Mouse (Mus musculus) left cerebral cortex, postnatal 10 days (tissue): ENCODE measurements at regions not wholly inside any gene's neighbourhood (a gene's known extent, or its start where the extent isn't known, plus 50 kb on each side); places are given as distances from the start of the nearest gene placed in this dataset.

Experiments
- DNase-seq, 2 experiments: peaks; one replicate each; pipeline ENCODE4 v3.0.0; 2021 to 2022; ENCODE audit warnings: low spot score in 2 of 2, mixed read lengths in 1 of 2; ENCODE audit errors: extremely low spot score in 1 of 2
- intact Hi-C: fragments of 180-260 bp; cut with DNase I; formaldehyde crosslinking; loops from one replicate; pipeline ENCODE4 v1.15.1; 2025

DNA sequence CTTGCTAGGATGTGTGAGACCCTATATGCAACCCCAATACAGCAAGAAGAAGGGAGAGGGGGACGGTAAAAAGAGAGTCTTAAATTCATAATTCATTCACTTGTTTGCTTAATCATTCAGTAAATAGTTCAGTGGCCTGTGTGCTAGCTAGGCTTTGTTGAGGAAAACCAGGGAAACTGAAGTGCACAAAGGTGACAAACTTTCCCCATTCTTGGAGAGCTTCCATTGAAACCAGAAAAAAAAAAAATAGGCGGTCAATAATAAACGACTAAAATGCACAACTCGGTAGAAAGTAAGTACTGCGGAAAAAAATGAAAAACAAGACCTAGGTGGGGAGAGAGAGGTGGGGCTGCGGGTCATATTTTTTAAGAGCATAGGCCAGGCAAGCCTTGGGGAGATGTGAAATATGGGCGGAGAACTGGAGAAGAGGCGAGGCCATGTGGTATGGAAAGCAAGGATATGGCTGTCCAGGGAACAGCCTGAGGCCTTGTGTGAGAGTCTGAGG, 72.3 kb upstream of the Hes1 start:
- DNase-seq: no peak
- intact Hi-C loops: no loop called here

DNA sequence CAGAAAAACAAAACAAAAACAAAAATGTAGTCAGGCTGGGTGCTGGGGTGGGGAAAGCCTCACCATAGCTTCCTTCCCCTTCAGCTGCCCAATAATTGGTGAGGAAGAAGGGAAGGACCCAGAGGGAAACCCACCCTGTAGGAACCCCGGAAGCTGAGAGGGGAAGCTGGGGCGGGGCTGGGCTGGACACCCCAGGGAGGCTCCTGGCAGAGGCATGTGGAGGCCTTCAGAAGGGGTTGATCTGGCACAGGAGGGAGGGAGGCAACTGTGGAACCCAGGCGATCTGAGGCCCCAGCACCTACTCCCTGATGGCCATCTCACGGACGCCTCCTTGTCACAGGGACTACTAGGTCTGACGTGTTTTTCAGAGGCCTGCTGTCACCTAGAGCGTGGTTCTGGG, 71.1 kb upstream of the Hes1 start:
- intact Hi-C loops: no loop called here
- no peak for DNase-seq

DNA sequence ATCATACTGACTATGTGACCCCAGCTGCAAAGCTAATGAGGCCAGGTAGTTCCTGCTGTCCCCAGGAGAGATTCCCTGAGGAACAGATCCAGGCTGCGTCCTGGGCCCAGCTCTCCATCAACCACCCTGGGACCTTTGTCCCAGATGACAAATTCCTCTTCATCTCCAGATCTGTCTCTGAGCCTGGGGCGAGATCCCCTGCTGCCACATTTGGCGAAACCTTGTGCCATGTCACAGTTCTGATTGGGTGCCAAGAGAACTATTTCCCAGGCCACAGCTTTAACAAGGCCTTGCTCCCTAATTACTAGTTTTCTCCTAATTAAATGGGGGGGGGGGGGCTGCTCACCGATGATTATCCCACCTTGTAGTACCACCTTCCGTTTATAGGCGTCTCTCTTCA, 70.6 kb upstream of the Hes1 start:
- no peak for DNase-seq
- intact Hi-C loops: no loop called here

DNA sequence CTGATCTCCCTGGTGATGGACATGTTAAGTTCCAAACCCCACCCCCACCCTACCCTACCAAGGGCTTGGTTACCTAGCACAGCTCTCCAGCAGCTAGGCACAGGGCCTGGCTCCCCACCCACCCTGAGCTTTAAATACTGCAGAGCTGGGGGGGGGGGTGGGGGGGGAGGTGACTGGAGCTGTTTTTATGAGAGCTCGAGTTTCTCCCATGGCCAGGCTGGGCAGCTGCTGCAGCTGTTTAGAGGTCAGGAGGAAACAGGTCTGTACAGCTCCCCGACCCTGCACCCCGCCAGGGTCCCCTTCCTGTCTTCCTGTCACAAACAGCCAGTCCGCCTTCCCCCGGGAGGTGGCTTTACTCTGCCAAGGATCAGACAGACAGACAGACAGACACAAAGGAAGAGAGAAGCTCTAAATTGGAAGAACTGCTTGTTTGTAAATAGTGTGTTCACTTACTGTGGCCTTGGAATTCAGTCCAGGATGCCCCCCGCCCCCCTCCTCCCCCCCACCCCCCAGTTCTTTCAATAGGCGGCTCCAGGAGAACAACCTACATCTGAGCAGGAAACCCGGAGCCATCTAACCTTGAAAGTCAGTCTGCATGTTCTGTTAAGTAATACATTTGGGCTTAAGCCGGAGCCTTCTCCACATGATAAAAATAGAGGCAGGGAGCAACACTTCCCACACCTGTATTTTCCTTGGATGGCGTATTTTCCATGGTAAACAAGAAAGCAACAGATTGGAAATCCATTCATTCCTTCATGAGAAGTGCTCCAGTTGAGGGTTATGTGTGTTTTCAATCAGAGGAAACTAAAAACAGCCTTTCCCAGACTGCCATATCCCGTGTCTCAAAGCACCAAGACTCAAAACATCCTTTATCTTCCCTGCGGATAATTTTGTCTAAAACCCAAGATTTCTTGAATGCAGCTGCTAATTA, 67.8 kb upstream of the Hes1 start:
- peak in 1 of 2 experiments; percentile 84 for DNase-seq
- intact Hi-C loops: no loop called here

DNA sequence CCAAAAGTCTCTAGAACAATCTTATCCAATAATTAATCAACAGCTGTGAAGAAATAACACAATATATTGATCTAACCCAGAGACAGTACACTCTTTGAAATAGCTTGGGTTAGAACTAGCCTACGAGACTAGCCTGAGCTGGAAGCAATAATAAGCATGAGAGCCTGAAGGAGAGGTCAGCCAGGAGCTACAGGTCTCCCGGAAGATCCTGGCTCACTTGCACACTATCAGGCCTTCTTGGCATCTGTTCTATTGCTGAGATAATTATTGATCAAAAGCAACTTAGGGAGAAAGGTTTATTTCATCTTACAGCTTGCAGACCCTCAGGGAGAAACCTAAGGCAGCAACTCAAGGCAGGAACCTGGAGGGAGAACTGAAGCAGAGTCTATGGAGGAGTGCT, 64.0 kb upstream of the Hes1 start:
- no peak for DNase-seq
- intact Hi-C loops: no loop called here

DNA sequence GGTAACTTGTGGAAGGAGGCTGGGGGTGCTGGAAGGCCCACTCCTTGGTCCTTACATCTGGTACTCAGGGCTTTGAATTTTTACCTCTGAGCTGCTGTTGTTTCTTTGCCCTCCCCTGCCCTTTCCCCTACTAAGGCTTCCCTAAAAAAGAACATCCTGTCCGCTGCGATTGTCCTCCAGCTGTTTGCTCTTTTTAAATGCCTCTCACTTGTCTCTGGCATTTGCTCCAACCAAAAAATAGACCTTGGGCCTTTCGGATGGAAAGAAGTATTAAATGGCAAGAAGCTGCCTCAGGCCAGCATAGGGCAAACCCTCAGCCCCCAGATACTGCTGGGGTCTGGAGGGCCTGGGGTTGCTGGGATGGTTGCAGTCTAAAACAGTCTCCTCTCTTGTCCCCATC, 59.1 kb upstream of the Hes1 start:
- DNase-seq: no peak
- intact Hi-C loops: no loop called here

DNA sequence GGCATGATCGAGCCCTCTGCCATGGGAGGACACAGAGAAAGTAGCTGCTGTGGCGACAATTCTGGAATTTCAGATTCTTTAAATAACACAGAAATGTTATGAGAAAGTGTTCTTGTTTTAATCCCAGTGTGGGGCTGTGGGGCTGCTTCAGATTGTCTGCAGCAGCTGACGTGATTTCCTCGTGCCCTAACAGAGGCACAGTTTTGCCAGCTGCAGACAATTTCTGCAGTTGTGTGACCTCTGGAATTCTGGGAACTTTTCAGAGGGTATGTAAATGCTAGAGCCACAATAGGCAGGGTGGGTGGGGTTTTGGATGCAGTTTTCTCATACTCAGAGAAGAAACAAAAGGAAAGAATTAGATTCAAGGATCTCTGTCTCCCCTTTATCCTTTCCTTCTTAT, 57.4 kb upstream of the Hes1 start:
- intact Hi-C loops: no loop called here
- DNase-seq: no peak

DNA sequence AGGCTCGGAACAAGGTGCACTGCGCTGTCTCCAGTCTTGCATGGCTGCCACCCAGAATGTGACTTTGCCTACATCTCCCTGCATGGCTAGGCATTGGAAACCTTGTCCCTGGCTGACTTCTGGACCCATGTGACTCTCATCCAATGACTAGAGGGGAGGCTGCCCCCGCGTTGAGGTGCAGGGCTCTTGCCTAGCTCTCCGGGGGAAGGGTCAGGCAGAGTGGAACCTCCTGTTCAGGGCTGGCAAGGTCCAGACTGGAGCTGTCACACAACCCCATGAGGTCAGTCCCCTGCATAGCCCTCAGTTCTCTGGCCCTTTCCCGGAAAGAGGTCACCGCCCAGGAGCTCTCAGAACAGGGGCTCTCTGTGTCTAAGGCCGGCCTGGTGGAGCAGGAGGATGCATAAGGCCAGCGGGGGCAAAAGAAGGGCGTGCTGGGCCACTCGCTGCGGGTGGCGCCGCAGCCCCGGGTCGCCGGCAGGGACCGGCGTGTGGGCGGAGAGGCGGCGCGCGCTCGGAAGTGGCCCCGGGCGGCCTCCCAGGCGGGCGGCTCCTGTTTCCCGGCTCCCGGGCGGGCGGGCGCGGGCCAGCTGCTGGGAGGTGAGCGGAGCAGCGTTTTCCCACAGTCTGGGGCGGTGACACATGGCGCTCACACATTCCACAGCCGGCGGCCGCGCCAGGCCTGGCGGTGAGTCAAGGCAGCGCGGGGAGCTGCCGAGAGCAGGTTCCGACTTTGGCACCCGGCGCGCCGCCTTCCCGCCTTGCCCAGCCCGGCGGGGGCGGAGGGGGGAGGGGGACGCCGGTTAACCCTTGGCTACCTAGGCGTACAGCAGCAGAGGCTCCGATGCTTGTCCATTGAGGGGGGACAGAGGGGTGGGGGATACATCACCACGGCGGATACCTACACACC, 55.5 kb upstream of the Hes1 start:
- intact Hi-C loops: loop anchor here (2.0 kb wide), 1 partner anchor 54 kb away; no protein-coding TSS in a partner anchor
- peak; percentile 76 to 95 for DNase-seq

DNA sequence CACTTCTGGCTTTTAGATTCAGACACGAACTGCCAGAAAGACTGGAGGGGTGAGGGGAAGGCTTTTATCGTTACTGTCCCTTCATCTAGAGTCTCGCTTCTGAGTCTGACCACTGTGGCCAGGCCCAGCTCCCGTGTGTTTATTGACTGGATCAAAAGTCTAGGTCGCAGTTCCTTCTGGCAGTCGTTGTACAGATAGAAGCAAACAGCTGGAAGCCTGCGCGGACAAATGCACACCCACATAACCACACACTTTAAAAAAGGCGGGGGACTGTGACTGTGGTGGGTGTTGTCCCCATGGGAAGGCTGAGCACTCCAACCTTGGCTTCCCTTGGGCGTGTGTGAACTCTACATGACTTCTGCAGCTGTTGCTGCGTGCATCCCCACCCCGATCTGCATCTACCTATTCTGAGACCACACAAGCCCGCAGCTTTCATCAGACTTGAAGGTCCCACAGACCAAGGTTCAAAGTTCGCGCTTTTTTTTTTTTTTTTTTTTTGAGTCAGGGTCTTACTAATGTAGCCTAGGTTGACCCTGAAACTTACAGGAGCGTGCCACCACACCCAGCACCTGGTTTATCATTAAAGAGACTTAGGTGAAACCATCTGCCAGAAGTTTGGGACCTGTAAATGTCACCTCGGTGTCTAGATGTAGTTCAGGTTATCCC, 54.5 kb upstream of the Hes1 start:
- intact Hi-C loops: loop anchor here (2.0 kb wide), 1 partner anchor 53 kb away; no protein-coding TSS in a partner anchor
- DNase-seq: no peak

DNA sequence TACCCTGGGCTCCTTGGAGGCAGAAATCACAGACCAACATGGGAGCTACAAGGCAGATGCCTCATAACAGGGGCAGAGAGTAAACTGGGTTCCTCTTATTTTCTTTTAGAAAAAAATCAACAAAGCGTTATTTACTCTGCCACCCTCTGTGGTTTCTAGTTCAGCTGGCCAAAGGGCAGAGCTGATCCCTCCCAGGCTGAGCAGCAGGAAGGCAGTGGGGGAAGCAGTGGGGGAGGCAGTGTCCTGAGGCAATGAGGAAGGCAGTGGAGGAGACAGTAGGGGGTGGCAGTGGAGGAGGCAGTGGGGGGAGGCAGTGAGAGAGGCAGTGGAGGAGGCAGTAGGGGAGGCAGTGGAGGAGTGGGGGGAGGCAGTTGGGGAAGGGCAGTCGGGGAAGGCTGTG, 51.1 kb upstream of the Hes1 start:
- intact Hi-C loops: no loop called here

DNA sequence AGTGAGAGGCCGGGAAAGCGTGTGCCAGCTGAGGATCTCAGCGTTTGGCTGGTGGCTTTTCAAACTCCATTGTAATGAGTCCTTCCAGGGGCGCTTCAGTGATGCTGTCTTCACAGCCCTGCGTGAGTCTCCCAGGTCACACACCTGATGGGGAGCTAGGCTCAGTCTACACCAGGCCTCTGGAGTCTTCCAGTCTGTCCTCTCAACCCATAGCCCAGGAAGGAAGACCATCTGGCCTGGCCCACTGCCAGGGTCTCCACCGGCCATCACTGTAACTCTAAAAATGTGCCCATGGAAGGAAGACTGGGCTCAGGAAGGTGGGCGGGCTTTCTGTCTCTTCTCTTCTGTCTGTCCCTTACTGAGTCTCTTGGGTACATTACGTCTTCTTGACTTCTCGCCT, 50.2 kb upstream of the Hes1 start:
- no peak for DNase-seq
- intact Hi-C loops: no loop called here

More for the DNA sequence above, 51.1 kb upstream of the Hes1 start:
- DNase-seq: no peak
